24 mouse cellular contexts compared by ENCODE assay signal in the genomic region with DNA sequence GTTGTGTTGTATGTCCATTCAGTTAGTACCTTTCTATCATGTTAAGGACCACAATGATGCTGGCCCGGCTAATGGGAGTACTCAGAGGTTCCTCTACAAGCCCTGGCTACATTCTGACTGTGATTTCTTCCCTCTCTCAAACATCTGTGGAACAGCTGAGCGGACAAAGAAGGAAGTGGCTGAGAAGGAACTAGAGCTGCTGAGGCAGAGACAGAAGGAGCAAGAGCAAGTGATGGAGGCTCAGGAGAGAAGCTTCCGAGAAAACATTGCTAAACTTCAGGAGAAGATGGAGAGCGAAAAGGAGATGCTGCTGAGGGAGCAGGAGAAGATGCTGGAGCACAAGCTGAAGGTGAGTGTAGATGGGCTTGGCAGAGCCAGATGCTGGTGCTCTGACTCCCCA. TPM values are rescaled to one million over a fixed set of nuclear protein-coding genes. Genes with fewer than 3 reads are reported as not detected.
A peak's percentile ranks its signal among the peaks of the same experiment; 100 is the strongest.
DNase-seq lines count a peak whose midpoint lies in the region; ATAC-seq lines count a peak whose summit lies in the region.
"Had no signal": no experiment of that assay in that cellular context is flagged by ENCODE, and none has a peak within 500 bp of the region (broad histone marks: within the 10 kb centered on the region; RNA-seq: fewer than 3 reads in every experiment).

No protein-coding gene starts in this region.

- DNase-seq in heart, adult 11 months = peak; percentile 88
- DNase-seq in heart, postnatal 14 days = no peak
- no peak for DNase-seq in limb, embryonic 10.5 days (ENCODE audit: low spot score)
- no peak for DNase-seq in testis, postnatal 10 days (ENCODE audit: low spot score)
- DNase-seq: adrenal gland, adult 2 months; adrenal gland, adult 8-10 months; adrenal gland, postnatal 10 days; adrenal gland, postnatal 14 days; adrenal gland, postnatal 25 days; adrenal gland, postnatal 36 days; B cell, adult 2 months; cerebellum, adult 11 months; cerebellum, adult 11-12 months; cerebellum, adult 18-20 months had no signal

- 90% methylated on average over 4 of the region's 4 CpGs for WGBS in limb, embryonic 13.5 days
- 87% methylated on average over 4 of the region's 4 CpGs for WGBS in limb, embryonic 10.5 days

- no peaks in the 10 kb centered on the region for H3K27me3 ChIP-seq in limb, embryonic 13.5 days
- no peaks in the 10 kb centered on the region for H3K27me3 ChIP-seq in limb, embryonic 10.5 days (ENCODE audit: low read depth, poor library complexity, severe bottlenecking)
- H3K27me3 ChIP-seq: CH12.LX, Patski had no signal

- 0 out of 2 replicates have a peak overlapping the region, but pooled peaks have one; percentile 7 for H3K27ac ChIP-seq in limb, embryonic 13.5 days
- H3K27ac ChIP-seq in limb, embryonic 10.5 days = no peak overlapping the region

- no peaks in the 10 kb centered on the region for H3K36me3 ChIP-seq in limb, embryonic 13.5 days
- H3K36me3 ChIP-seq in limb, embryonic 10.5 days = no peaks in the 10 kb centered on the region
- H3K36me3 ChIP-seq: G1E had no signal

- H3K4me2 ChIP-seq in limb, embryonic 13.5 days (replicated peaks) = no peak overlapping the region

- intact Hi-C loops in heart, postnatal 14 days (cut with DNase I) = no loop called here

- H3K4me1 ChIP-seq in limb, embryonic 13.5 days = no peaks in the 10 kb centered on the region
- no peaks in the 10 kb centered on the region for H3K4me1 ChIP-seq in limb, embryonic 10.5 days

- H3K9me3 ChIP-seq in limb, embryonic 13.5 days = no peaks in the 10 kb centered on the region
- no peaks in the 10 kb centered on the region for H3K9me3 ChIP-seq in limb, embryonic 10.5 days (replicated peaks)
- H3K9me3 ChIP-seq: G1E had no signal

- H3K9ac ChIP-seq in limb, embryonic 13.5 days = no peak overlapping the region

- no peak overlapping the region for H3K4me3 ChIP-seq in limb, embryonic 13.5 days
- no peak overlapping the region for H3K4me3 ChIP-seq in limb, embryonic 10.5 days

- no peak for ATAC-seq in limb, embryonic 13.5 days (ENCODE audit: low FRiP score, low read depth)
- peak; percentile 68 for ATAC-seq in megakaryocyte, adult 5-6 weeks (ENCODE audit: poor library complexity, severe bottlenecking)
- ATAC-seq: activated CD4-positive, CD25-positive, alpha-beta regulatory T cell, adult 4 months; CD4-positive, CD25-positive, alpha-beta regulatory T cell, adult 4 months; Patski had no signal

RNA-seq across cellular contexts. Expression of a gene that starts 10.9 kb away (rescaled TPM):
- total RNA-seq in heart, postnatal 14 days (2021) = 10 to 100 TPM; 10.5 to 13.3 TPM
- 0.68 and 1.1 TPM in 2 replicates for polyA plus RNA-seq in limb, embryonic 13.5 days (2015; fragmentation: Nextera tagmentation; extraction: Ambion mirVana)
- 0.15 and 0.31 TPM in 2 replicates for polyA plus RNA-seq in limb, embryonic 10.5 days (2016; fragmentation: Nextera tagmentation; extraction: Ambion mirVana)
- 29.4 and 32.1 TPM in 2 replicates for total RNA-seq in megakaryocyte, adult 5-6 weeks (2015)
- total RNA-seq in megakaryocyte, adult 5-6 weeks (2017) = 54.8 and 57.3 TPM in 2 replicates
- polyA plus RNA-seq: G1E had no signal

RNA-seq across cellular contexts. Expression of a gene that starts 23.9 kb away (rescaled TPM):
- under 1 TPM; 0.10 to 0.12 TPM for total RNA-seq in heart, postnatal 14 days (2021)
- polyA plus RNA-seq in limb, embryonic 13.5 days (2015; fragmentation: Nextera tagmentation; extraction: Ambion mirVana) = not detected in 2 replicates
- polyA plus RNA-seq in limb, embryonic 10.5 days (2016; fragmentation: Nextera tagmentation; extraction: Ambion mirVana) = not detected in 2 replicates
- not detected in 2 replicates for total RNA-seq in megakaryocyte, adult 5-6 weeks (2015)
- not detected in 2 replicates for total RNA-seq in megakaryocyte, adult 5-6 weeks (2017)
- total RNA-seq: MEL had no signal
- polyA plus RNA-seq: brain, embryonic 14.5 days; G1E had no signal

RNA-seq across cellular contexts. Expression of a gene that starts 40.6 kb away (rescaled TPM):
- total RNA-seq in heart, postnatal 14 days (2021) = 10 to 100 TPM in 1 of 2 experiments, 1 to 10 TPM in 1; 9.6 to 10.5 TPM
- 1.7 and 2.0 TPM in 2 replicates for polyA plus RNA-seq in limb, embryonic 13.5 days (2015; fragmentation: Nextera tagmentation; extraction: Ambion mirVana)
- 0.72 and 1.4 TPM in 2 replicates for polyA plus RNA-seq in limb, embryonic 10.5 days (2016; fragmentation: Nextera tagmentation; extraction: Ambion mirVana)
- 16.0 and 16.6 TPM in 2 replicates for total RNA-seq in megakaryocyte, adult 5-6 weeks (2015)
- total RNA-seq in megakaryocyte, adult 5-6 weeks (2017) = 17.8 and 18.4 TPM in 2 replicates
- polyA plus RNA-seq: C2C12 had no signal

RNA-seq across cellular contexts. Expression of a gene that starts 49.7 kb away (rescaled TPM):
- 1 to 10 TPM; 8.8 to 9.8 TPM for total RNA-seq in heart, postnatal 14 days (2021)
- 0.36 and 0.43 TPM in 2 replicates for polyA plus RNA-seq in limb, embryonic 13.5 days (2015; fragmentation: Nextera tagmentation; extraction: Ambion mirVana)
- polyA plus RNA-seq in limb, embryonic 10.5 days (2016; fragmentation: Nextera tagmentation; extraction: Ambion mirVana) = 0.16 TPM in 1 of 2 replicates, not detected in the other
- total RNA-seq in megakaryocyte, adult 5-6 weeks (2015) = 23.7 and 25.7 TPM in 2 replicates
- 28.0 and 33.7 TPM in 2 replicates for total RNA-seq in megakaryocyte, adult 5-6 weeks (2017)
- polyA plus RNA-seq: G1E had no signal
